Mouse (Mus musculus): ENCODE measurements around the gene Carm1. TPM values are rescaled to one million over a fixed set of nuclear protein-coding genes. Genes with fewer than 3 reads are reported as not detected.
A peak's percentile ranks its signal among the peaks of the same experiment; 100 is the strongest.
"Not testable (repeated sequence)": the region's sequence is repeated elsewhere in the genome, so short reads cannot be mapped to it uniquely, and the experiment has no call there.

The Carm1 gene
- total RNA-seq, 2 experiments from 2014 or later, result 35.7 to 51.5 TPM

DNA sequence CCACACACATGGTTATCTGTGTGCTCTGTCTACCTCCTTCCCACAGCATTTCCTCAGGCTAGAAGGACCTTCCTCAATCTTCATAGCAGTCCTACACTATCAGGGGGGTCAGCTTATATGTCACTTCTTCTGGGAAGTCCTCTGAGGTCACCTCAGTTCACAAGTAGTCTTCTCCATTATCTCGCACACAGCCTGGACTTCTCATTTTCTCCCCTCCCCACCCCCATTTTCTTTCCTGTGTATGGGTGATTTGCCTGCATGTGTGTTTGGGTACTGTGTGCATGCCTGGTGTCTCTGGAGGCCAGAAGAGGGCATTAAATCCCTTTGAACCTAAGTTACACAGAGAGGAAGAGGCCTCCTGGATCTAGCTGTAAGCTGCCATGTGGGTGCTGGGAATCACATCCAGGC lies 18.8 kb upstream of the Carm1 start:
- ATAC-seq (replicated peaks; ENCODE audit: low FRiP score, poor library complexity, severe bottlenecking), result no peak

DNA sequence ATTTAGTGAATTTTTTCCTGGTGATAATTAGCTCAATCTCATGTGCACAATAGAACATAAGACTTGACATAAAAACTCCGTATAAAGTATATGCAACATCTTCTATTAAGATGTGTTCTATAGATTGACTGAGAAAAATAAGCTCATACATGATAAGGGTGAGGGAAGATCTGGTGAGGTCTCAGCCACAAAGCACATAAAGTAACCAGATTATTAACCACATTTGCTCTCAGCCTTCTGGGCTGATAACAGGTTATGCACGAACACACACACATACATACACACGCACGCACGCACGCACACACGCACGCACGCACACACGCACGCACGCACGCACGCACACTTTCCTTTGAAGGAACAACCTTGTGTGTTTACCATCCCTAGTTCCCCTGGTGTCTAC lies 10.2 kb upstream of the Carm1 start:
- ATAC-seq (replicated peaks; ENCODE audit: low FRiP score, poor library complexity, severe bottlenecking), result no peak

DNA sequence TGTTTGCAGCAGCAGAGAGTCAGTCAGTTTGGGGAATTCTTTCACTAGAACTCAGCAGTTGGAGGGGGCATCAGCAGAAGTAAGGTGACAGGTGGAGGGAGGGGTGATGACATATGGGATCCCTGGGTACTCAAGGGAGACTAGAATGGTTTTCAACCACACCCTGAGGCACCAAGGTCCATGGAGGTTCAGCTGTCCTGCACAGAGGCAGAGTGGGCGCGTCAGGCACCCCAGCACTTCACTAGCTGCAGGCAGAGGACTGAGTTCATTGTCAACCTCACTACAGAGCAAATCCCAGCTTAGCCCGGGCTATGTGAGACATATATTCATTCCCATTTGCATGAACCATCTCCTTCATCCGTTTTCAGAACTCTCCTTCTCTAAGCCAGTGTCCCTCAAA lies 9.7 kb upstream of the Carm1 start:
- no peak for ATAC-seq (replicated peaks; ENCODE audit: low FRiP score, poor library complexity, severe bottlenecking)

DNA sequence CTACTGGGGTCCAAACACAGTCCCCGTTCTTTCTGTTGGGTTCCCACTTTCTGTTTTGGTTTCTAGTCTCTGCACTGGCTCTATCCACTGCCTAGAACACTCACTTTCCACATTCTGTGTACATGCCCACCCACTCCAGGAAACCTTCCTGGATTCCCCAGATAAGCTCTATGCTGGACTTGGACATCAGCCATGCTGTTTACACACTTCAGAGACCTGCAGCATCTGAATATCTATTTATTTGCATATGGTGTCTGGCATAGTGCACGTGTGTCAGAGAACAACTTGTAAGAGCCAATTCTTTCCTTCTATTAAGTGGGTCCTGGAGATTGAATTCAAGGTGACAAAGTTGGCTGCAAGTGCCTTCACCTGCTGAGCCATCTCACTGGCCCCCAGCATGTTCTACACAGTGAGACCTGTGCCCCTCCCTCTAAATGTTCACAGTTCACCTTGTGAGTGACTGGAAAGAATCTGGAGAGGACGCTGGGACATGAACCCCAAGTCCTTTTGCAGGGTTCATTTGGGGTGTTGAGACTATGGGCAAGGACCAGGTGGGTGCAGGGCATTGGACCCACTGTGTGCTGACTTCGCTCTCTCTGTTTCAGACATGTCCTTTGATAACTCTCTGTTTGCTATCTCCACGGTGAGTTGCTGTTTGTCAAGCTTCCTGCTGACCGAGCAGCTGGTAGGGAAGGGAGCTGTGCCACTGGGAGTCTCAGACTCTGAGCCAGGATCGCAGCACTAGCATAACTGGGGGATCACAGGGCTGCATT lies 6.5 kb upstream of the Carm1 start:
- ATAC-seq (replicated peaks; ENCODE audit: low FRiP score, poor library complexity, severe bottlenecking), result peak; percentile 45; the same call in 1 of the 2 replicates

DNA sequence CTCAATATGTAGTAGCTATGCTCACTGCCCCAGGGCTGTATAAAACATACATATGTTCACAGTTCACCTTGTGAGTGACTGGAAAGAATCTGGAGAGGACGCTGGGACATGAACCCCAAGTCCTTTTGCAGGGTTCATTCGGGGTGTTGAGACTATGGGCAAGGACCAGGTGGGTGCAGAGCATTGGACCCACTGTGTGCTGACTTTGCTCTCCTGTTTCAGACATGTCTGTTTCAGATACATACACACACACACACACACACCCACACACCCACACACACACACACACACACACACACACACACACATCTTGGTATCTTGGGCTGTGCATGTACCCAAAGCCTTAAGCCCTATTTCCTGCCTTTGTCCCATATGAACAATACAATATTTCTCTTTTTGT lies 4.7 kb upstream of the Carm1 start:
- not testable (repeated sequence) for ATAC-seq (replicated peaks; ENCODE audit: low FRiP score, poor library complexity, severe bottlenecking)

DNA sequence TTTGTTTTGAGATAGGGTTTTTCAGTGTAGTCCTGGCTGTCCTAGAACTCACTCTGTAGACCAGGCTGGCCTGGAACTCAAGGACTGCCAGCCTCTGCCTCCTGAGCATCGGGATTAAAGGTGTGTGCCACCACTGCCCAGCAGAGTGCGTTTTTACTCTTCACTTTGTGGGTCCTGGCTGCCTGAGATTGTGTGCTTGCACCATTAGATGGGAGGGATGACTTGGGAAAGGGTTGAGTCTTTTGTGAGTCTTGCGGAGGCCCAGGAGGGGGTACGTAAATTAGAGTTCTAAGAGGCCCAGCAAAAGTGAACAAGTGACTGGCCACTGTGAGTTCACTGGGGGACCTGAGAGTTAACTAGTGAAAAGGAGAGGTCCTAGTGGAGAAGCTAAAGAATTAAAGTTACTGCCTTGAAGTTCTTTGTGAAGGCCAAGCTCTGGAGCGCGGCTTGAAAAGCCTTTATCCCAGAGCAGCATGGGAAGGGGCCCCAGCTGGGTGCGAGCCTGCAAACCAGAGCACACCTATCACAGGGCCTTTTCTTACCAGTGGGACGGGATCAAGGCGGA lies 1.3 kb upstream of the Carm1 start:
- ATAC-seq (replicated peaks; ENCODE audit: low FRiP score, poor library complexity, severe bottlenecking), result no peak

- ATAC-seq (replicated peaks; ENCODE audit: low FRiP score, poor library complexity, severe bottlenecking), result peak; percentile 84
Measured at GRCm38 (mm10) chr9:21545916-21546788, 542 bp upstream of the Carm1 start.

DNA sequence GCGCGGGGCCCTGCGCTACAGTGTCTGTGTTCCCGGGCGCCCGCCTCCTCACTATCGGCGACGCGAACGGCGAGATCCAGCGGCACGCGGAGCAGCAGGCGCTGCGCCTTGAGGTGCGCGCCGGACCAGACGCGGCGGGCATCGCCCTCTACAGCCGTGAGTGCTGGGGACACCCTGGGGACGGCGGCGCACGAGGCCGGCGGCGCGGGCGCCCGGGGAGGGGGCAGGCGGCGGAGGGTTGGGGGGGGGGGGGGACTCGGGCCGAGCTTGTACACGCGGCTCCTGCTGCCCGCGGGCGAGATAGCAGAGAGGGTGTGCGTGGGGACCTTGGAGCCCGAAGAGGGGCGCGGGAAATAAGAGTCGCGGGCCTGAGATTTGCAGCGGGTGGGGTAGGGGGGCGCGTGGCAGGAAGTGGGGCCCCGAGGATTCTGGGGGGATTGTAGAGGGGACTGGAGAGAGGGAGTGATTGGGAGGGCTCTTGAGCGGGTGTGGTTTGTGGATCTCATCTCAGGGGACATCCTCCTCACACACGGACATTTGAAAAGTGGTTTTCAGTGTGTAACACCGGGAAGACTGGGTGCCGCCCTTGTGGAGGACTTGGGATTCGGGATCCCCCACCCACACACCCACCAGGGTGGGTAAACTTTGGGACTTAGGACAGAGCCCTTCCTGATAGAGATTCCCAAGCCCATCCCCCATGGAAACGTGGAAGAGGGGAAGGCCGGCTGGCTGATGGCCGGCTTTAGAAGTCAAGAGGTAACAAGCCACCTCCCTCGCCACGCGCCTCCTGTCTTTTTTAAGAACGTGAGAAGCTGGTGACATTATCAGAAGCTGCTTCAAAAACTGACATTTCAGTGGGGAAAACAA lies 614 bp downstream of the Carm1 start:
- peak; percentile 29 for ATAC-seq (replicated peaks; ENCODE audit: low FRiP score, poor library complexity, severe bottlenecking)

GRCm38 (mm10) chr9:21551049-21551448 lies 4.4 kb downstream of the Carm1 start:
- ATAC-seq (replicated peaks; ENCODE audit: low FRiP score, poor library complexity, severe bottlenecking), result no peak

DNA sequence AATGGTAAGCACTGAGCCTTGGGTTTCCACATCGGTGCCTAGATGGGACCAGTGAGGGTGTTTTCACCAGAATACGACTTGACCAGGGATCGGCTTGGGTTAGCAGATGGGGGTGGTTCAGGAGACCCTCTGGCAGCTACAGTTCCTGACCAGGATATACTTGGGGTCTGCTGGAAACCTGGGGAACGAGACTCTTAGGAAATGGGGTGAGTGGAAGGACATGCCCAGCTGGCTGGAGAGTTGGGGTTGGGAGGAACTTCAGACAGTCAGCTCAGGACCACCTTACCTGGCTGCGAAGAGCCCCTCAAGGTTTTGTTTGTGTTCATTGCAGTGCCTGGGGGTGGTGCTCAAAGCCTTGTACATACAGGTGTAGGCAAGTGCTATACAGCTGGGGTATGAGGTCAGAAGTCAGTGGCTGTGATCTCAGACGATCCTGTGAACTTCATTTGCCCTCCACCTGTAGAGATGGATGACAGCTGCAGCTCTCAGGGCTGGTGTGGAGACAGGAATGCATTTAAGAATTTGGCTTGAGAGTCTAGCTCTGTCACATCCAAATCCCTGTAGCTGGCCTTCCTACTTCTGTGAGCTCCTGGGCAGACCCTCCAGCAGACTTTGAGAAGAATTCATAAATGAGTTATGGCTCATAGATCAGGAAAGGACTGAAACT lies 7.0 kb downstream of the Carm1 start:
- ATAC-seq (replicated peaks; ENCODE audit: low FRiP score, poor library complexity, severe bottlenecking), result no peak

- ATAC-seq (replicated peaks; ENCODE audit: low FRiP score, poor library complexity, severe bottlenecking), result peak; percentile 79
Measured at GRCm38 (mm10) chr9:21555198-21555742, 8.6 kb downstream of the Carm1 start.

DNA sequence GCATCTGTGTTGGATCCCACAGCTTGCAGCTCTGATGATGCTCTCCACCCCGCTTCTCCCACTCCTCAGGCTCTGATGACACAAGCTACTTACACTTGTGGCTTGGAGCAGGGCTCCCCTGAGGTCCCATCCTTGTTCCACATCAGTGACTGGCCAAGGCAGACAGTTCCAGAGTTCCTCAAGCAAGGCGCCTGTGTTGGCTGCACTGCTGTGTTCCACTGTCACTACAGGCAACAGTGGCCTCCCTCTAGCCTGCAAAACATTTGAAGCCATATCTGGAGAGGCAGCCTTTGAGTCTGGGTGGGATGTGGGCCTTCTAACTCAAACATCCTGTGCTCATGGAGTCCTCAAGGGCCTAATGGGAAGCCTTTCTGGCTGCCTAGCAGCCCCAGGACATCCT lies 10.3 kb downstream of the Carm1 start:
- ATAC-seq (replicated peaks; ENCODE audit: low FRiP score, poor library complexity, severe bottlenecking), result no peak

- ATAC-seq (replicated peaks; ENCODE audit: low FRiP score, poor library complexity, severe bottlenecking), result no peak
Measured at GRCm38 (mm10) chr9:21557556-21557955, 10.9 kb downstream of the Carm1 start.

GRCm38 (mm10) chr9:21558366-21558765 lies 11.7 kb downstream of the Carm1 start:
- ATAC-seq (replicated peaks; ENCODE audit: low FRiP score, poor library complexity, severe bottlenecking), result peak; percentile 86

DNA sequence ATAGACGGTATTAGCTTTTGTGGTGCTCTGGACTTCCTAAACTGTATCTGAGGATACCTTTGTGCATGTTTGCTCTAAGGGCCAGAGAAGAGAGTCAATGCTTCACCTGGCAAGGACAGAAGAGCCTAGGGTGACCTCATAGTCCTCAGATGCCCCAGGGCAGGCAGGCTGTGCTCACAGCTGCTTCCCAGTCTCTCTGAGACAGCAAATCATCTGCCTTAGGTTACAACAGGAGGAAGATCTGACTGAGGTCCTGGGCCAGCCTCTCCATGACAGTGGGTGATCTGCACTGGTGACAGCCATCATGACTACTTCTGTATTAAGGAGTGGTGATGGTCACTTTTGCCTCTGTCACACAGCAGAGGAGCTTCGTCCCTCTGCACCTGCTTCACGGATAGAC lies 12.5 kb downstream of the Carm1 start:
- ATAC-seq (replicated peaks; ENCODE audit: low FRiP score, poor library complexity, severe bottlenecking), result 0 out of 2 replicates have a peak, but pooled peaks have one; percentile 4

GRCm38 (mm10) chr9:21564420-21564819 lies 17.7 kb downstream of the Carm1 start:
- no peak for ATAC-seq (replicated peaks; ENCODE audit: low FRiP score, poor library complexity, severe bottlenecking)

- peak; percentile 28; the same call in 1 of the 2 replicates for ATAC-seq (replicated peaks; ENCODE audit: low FRiP score, poor library complexity, severe bottlenecking)
Measured at GRCm38 (mm10) chr9:21565004-21565586, 18.4 kb downstream of the Carm1 start.

DNA sequence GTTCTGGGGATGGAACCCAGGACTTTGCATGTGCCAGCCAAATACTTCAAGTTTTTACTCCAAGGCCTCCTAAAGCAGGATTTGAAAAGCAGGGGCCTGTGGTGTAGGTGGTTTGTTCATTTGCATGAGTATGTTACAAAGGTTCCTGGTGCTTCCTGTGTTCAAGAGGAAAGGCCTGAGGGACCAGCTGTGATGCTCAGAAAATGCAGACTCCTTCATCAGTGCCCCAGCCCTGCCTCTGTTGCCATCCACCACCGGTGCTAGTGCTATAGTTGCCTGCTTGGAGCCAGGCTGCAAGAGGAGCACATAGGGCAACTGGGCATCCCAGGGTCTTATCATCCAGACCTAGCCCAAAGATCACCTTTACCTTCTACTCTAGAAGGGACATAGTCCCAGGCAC lies 19.8 kb downstream of the Carm1 start:
- no peak for ATAC-seq (replicated peaks; ENCODE audit: low FRiP score, poor library complexity, severe bottlenecking)

- no peak for ATAC-seq (replicated peaks; ENCODE audit: low FRiP score, poor library complexity, severe bottlenecking)
Measured at GRCm38 (mm10) chr9:21567051-21567450, 20.4 kb downstream of the Carm1 start.
